Mouse (Mus musculus) A20 (cell line): ENCODE results near the gene Exoc8.
A peak's percentile ranks its signal among the peaks of the same experiment; 100 is the strongest.

Source experiments
- DNase-seq: peaks from one replicate; pipeline ENCODE4 v3.0.0-alpha.2; 2011; ENCODE audit warnings: low read depth, low spot score

The Exoc8 gene

DNA sequence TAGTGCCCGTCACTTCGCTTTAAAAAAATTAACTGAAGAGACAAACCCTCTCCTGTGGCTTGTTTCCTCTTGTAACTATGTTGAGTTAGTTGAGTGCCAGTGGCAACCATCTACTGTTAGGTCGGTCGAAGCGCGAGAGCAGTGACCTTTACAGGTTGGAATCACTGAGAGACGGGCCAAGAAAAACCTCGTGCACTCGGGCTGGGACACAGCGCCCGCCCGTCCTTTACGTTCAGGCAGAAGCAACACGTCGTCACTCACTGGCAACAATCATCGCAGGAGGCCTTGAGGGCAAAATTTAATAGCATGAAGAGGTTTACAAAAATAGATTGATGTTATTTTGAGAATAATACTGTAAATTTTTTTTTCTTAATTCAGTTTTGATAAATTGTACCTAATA, 12.4 kb upstream of the Exoc8 start:
- DNase-seq = no peak

DNA sequence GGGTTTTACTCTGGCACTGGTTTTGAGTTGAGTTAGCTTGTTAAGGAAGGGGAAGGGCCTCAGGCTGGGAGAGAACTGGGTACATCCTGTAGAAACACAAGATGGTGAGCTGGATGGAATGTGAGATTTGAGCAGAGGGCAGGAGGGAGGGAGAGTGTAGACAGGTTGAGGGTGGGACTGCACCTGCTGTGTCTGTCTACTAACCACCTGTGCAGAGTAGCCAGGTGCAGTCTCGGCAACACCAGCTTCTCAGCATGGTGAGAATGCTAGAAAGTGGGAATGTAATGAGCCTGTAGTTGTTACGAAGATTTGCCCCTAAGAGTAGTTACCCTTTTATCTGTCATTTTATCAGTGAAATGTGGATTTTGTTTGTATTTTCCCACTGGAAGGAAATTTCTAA, 8.0 kb upstream of the Exoc8 start:
- no peak for DNase-seq

DNA sequence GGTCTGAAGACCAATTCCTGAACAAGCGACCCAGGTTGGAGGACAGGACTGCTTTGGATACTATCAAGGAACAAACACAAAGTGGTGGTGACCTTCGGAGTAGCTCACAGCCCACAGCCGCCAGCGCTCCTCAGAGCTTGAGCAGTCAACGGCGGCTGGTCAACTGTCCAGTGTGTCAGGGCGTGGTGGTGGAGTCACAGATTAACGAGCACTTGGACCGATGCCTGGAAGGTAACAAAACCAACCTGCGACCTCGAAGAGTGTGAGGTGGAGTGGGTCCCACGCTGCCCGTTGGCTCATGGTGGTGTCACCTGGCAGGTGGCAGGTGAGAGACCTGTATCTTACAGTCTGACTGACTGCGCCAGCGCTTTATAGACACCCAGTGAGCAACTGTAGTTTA, 5.7 kb upstream of the Exoc8 start:
- no peak for DNase-seq

DNA sequence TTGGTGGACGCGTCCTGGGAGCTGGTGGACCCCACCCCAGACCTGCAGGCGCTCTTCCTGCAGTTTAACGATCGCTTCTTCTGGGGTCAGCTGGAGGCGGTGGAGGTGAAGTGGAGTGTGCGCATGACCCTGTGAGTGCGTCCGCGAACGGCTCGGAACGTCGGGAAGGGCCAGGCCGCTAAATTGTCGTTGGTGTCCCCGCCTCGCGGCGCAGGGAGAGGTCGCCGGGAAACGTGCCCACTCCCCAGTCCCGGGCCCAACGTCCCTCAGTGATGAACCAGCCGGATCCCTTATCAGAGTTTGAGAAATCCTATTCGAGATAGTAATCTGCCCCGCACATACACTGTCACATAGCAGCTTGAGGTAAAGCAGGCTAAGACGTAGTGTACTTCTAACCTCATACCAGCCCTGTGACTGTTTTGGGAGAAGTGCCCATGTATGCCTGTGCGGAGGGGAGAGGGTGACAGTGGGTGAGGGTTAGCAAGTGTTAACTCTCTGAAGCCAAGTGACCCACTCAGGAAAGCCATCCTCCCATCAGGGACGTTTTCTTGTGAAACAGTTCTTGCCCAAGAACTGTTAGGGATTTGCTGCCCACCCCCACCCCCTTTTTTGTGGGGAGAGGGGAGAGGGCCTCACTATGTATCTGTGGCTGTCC, 873 bp upstream of the Exoc8 start:
- no peak for DNase-seq

DNA sequence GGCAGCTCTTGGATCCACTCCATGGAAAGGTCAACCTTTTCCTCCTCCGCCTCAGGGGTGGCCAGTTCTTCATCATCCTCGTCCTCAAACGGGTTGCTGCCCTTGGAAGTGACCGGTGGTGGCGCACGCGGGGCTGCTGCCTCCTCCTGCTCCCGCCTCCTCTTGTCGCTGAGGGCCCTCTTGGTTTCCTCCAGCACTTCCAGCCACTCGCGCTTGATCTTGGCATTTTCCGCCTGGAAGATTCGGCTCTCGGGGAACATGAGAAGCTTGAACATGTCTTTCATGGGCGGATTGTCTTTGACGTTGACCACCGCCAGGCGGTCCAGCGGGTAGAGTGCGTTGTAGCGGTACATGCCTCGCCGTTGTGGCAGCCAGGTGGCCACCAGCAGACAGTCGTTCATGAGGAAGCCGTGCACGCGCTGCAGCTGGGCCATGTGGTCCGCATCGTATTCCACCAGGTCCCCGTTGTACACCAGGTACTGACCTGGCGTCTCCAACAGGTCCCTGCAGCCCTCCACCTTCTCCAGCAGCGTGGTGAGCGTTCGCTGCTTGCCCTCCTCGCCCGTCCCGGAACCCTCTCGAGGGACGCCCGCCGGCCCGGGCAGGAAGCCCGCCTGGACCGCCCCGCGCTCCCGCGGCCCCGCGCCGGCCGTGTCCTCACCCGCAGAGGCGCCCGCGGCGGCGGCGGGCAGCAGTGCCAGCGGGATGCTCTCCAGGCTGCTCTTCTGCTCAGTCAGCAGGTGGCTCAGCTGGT, 696 bp downstream of the Exoc8 start:
- DNase-seq = peak; percentile 76

DNA sequence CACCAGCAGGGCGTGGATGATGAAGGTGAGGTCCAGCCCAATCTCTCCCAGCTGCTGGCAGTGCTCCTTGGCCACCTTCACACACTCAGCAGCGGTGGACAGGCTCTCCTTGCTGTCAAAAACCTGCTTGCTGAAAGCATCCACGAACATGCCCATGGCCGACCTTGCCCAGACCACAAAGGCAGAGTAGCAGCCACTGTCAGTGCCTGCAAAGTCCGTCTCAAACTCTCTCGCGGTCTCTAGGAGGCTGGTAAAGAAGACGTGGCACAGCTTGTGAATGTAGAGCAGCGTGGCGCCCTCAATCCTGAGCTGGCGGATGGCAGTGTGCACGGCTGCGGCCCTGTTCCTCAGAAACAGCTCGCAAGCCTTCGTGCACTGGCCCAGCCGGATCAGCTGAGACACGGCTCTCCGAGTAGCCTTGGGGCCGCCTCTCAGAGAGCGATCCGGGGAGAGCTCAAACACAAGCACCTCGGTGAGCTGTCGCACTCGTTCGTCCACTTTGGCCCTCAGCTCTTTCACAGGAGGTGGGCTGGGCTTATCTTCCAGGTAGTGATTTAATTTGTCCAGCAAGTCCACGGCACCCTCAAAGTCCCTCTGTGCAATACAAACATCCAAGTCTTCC, 1.4 kb downstream of the Exoc8 start:
- DNase-seq = no peak

DNA sequence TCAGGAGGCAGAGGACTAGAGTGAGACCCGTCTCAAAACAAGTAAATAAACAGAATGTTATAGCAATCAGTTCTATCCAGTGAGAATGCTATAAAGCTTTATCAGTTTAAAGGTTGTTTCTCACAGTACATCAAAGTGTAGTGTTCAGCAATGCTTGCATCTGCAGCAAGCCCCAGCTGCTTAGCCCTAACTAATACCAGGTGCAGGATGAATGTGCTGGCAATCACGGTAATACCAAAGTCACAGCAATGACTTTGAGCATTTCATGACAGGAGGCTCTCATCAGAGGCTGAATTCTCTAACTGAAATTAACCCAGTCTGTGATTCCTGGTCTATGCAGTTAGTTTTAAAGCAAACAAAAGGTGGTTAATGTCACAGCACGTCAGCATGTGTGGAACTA, 4.9 kb downstream of the Exoc8 start:
- no peak for DNase-seq

DNA sequence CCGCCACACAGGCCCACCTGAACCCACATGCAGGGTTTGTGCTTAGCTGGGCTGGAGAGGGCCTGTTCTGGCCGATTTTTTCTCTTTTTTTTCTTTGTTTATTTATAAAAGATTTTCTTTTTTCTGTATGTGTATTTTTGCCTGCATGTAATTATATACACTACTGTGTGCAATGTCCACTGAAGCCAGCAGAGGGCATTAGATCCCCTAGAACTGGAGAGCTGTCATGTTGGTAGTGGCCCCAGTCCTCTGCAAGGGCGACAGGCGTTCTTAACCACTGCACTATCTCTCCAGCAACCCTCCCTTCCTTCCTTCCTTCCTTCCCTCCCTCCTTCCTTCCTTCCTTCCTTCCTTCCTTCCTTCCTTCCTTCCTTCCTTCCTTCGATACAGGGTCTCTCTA, 9.1 kb downstream of the Exoc8 start:
- DNase-seq = no peak

DNA sequence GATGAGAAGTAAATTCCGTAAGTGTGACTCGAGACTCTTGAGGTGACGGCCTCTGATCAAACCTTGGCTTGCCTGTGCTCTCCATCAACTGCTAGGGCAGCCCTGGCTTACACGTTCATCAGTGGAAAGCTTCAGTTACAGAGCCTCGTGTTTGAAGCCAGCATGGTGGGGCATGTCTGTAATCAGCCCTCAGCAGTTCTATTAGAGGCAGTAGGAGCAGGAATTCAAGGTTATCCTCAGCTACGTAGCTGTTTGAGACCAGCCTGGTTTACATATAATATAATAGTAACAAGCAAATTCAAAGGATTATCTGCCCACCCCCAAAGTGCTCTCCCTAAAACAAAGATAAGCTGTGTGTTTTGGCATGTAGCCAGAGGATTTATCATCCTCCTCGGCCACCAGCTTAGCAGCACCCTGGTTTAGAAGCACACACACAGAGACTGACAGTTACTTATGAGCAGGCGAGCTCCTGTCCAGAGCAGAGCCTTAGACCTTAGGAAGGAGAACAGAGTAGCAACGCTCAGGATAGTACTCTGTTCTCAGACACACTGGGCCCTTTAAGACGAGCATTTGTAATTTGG, 18.5 kb downstream of the Exoc8 start:
- no peak for DNase-seq

DNA sequence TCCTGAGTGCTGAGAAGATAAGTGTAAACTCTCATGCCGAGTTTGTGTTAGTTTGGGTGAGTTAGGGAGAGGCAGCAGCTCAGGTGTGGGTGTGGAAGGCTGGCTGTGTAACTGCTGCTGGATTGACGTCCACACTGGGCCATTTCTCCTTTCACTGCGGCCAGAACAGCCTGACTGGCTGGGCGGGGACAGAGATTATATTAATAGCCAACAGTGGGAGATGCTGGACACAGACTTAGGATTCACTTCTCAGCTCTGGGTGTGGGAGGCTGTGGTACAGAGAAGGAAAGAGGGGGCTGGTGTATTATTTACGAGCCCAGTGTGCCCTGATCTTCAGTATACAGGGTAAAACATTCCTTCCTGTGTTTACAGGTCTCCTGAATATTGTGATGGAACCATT, 19.4 kb downstream of the Exoc8 start:
- DNase-seq = no peak

DNA sequence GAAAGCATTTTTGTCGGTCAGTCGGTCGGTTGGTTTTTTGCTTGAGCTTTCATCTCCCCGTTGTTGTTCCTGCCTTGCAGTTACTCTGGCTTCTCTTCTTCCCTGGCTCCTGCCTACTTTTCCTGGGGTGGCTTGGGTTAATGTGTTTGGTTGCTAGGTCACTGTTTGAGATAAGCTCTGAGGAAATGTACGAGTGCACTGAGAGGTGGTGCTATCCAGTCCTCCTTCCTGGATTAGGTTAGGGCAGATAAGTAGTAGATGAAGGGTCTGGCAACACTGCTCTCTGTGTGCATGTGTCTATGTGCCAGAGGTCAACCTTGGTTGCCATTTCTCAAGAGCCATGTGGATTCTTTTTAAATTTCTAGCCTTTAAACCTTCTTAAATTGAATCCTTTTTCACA, 24.8 kb downstream of the Exoc8 start:
- DNase-seq = no peak

DNA sequence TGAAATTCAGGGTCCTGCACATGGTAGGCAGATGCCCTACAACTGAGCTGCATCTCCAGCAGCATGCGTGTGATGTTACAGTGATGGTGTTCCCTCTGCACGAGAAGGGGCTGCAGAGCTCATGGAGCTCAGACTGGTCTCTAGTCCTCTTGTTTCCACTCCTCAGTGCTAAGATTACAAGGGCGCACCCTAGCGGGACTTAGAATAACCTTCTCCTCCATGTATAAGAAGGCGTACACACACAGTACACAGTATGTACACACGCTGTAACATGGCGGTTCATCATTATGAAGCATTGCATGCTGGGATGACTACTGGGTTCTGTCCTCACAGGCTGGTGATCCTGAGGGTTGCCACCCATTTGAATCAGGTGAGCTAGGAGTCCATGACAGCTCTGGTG, 25.4 kb downstream of the Exoc8 start:
- no peak for DNase-seq

DNA sequence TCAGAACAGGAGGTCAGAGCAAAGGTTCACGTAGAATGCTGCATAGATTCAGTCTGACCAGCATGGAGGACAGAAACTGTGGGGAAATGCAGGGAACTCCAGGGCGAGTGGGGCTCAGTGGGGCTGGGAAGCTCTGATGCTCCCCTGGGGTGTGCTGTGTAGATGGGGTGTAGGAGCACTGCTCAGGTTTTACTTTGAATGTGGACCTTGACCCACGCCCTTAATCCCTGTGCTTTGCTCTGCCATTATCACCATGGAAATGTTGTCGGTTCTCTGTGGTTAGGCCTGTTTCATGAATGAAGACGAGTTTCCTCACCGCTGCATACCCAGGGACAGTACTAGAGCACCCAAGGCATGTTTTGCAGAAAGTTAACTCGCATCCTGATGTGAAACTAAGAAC, 26.0 kb downstream of the Exoc8 start:
- DNase-seq = no peak

DNA sequence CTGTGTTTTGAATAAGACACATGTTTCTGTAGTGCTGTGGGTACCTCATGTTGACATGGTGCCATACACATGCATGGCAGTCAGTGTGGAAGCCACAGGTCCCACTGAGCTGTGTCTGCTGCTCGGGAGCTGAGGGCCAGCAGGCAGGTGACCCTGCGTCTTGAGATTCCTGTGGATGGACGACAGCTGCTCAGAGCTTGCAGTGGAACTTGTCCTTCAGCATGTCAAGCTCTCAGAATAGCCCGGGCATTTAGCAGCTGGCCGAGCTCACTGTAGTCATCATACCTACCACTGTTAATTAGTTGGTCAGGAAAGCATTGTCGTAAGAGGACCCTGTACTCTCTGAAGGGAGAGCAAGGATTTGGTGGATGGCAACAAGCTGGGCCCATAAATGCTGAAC, 27.8 kb downstream of the Exoc8 start:
- DNase-seq = no peak

DNA sequence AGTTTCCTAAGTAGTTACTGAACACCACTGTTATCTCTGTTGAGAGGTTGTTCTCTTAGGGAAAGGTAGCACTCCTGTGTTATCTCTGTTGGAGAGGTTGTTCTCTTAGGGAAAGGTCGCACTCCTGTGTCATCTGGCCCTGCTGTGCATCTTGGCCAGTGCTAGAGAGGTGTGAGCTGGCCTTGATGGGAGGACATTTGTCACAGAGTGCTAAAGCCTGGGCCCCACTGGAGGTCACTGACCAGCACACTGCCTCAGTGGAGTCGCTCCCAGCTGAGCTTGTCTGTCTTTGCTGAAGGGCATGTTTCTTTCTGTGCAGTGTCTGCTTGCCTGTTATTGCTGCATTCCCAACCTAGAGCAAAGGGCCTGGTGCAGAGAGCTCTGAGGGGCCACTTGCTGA, 30.4 kb downstream of the Exoc8 start:
- DNase-seq = no peak

DNA sequence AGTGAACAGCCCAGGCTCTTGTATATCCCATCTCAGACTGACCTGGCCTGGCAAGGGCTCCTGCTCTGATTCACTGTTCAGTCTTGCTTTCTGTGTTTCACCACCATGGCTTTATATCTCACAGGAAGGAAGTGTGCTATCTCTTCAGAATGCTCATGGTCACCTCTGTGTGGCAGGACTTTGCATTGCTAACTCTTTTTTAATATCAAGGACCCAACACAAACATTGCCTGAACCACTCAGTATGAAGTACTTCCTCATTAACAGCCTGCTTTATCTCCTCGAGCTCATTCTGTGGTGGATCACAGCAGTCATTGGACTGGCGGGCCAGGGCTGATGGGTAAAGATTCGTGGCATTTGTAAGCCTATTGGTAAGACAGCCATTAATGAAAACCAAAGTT, 30.8 kb downstream of the Exoc8 start:
- no peak for DNase-seq

DNA sequence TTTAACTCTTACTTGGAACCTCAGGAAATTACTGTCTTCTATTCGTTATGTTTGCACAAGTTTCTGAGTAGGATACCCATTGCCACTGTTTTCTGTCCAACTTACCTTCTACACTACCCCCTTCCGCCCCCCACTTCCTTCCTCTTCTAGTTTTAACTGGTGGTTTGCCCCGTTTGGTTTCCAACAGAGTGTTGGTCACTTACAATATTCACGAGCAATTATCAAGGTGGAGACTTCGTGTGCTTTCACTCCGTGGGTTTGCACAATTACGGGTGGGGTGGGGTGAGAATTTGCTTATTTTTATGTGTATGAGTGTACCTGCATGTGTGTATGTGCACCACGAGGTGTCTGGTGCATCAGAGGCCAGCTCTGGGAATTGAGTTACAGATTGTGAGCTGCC, 33.8 kb downstream of the Exoc8 start:
- DNase-seq = peak; percentile 62

DNA sequence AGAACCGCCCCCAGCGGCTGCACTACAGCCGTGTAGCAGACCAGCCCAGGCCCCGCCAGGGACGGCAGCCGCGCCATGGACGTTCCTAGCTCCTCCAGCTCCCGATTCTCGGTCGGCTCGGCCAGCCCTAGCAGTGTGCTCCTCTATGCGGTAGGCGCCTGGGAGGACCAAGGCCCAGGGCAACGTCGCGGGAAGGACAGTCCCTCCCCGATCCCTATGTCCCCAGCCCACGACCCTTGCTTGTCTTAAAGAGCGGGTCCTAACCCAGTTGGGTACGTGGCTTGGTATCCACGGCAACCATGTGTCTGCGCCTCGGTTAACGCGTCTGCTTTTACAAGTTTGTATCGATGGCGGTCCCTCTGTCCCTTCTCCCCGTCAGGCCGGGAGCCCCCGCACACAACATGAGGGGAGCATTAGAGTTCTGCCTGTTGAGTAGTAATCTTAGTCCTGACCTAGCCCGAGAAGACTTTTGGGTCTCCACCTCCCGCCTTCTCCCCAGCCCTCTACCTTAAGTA, 34.3 kb downstream of the Exoc8 start:
- no peak for DNase-seq

DNA sequence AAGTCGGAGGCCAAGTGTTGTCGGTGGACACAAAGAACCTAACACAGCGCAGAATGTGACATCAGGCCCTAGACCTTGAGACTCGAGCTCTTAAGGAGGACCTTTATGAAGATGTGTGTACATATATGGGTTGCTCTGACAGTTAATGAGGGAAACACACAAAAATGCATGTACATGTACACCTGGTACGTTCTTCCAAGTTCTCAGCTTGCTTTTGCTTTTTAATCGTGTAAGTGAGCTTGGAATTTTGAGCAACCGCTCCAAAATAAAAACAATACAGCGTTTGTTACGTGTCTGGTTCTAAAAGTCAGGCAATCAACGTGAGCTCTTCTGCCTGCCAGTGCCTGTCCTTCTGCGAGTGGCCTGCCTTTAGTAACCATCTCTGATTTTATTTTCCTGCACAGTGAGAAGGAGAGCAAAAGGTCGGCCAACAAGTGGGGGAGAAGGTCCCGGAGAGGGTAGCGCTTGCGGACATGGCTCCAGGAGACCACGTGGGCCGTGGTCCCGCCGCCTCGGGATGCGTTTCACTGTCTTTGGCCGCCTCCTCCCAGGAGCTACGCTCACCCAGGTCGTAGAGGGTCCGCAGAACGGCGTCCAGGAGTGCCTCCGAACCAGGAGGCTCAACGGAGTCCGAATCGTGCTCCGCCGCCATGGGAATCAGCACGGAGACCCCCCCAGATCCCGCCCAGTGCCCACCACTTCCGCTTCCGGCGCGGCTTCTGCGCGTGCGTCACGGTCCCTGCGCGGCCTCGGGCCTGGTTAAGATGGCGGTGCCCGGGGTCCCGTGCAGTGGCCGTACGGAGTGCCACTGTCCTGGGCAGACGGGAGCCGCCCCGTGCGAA, 35.0 kb downstream of the Exoc8 start, which contains the start of the genes Gnpat and 2810004N23Rik:
TSS of gene Gnpat (plus strand) at position 713 of the 842 bp plus-strand sequence.
TSS of gene 2810004N23Rik (minus strand) at position 800 of the 842 bp plus-strand sequence.
- DNase-seq = peak; percentile 95

DNA sequence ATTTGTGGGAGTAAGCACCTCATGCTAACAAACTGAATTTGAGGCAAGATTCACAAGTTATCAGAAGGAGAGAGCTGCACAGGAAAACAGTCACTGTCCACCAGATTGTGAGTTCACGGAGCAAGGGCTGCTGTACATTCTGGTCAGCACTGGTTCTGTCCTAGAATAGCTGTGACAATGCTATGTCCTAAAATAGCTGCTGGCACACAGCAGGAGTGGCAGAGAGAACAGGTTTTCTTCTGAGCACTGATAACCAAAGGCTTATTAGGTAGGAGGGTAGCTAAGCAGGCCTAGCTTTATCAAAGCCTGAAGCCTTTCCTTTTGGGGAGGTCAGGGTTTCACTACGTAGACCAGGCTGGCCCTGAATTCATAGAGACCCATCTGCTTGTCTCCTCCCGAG, 37.3 kb downstream of the Exoc8 start:
- no peak for DNase-seq

DNA sequence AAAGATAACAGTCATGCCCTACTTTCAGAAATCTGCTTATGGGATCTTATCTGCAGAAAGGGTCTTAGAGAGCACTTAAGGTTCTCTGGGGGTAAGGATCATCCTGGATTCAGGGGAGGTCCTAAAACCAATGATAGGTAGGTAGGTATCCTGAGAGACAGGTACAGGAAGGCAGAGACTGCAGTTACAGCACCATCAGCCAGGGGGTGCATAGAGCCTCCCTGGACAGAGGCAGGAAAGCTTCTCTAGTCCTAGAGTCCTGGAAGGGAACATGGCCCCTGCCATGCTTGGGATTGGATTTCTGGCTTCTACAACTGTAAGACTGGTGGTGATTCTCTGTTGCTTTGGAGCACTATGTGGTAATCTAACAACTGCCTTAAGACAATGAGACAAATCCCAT, 38.0 kb downstream of the Exoc8 start:
- peak; percentile 34 for DNase-seq
